Mouse (Mus musculus): Measurements from ENCODE around the gene Gm7978. TPM values are rescaled to one million over a fixed set of nuclear protein-coding genes. Genes with fewer than 3 reads are reported as not detected.
"Not testable (repeated sequence)": the region's sequence is repeated elsewhere in the genome, so short reads cannot be mapped to it uniquely, and the experiment has no call there.

The Gm7978 gene
- polyA plus RNA-seq (2016; fragmentation: Nextera tagmentation; extraction: Ambion mirVana) = not detected in 2 replicates

DNA sequence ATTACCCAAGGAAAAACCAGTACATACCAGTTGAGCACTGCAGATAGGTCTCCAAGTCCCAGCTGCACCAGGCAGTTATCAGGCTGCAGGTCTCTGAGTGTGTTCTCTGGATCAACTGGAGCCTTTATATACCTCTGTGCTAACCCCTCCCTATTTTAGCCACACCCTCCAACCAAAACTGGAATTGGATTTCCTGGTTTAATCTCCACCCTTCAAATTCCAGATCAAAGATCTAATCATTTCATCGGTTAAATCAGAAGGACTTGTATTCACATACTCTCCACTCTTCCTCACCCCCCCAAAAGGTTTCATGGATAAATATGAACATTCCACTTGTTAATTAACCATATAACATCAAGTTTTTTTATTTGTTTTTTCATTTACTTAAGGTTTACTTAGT is at the start of gene Gm7978:
TSS of gene Gm7978 (minus strand) at position 101 of the 400 bp plus-strand sequence.
- no CpG with 5 or more reads among the region's 1 CpGs for WGBS
- not testable (repeated sequence) for H3K4me1 ChIP-seq; H3K4me2 ChIP-seq (replicated peaks); H3K27ac ChIP-seq (replicated peaks); H3K36me3 ChIP-seq; H3K4me3 ChIP-seq; ATAC-seq (ENCODE audit: low FRiP score, low read depth); H3K9me3 ChIP-seq; H3K27me3 ChIP-seq; H3K9ac ChIP-seq (replicated peaks)

DNA sequence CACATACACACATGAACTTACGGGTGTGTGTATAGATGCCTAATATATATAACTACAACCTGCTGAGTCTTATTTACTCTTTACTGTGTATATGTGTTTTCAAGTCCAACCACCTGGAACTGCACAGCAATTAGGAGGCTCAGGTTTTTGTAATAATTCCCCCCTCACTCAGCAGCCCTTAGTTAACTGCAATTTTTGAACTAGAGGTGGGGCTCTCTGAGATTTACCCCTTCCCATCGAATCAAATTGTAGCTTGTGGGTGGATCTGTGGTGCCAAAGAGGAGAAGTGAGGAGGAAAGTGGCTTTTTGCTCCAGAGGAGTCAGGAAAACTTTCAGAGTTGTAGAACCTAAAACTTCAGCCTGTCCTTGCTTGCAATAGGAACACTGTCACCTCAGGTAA is 39.7 kb upstream of the Gm7978 start, which contains the start of gene E330014E10Rik:
TSS of gene E330014E10Rik (plus strand) at position 301 of the 400 bp plus-strand sequence.
- not testable (repeated sequence) for H3K27ac ChIP-seq (replicated peaks); H3K9me3 ChIP-seq; H3K27me3 ChIP-seq; H3K9ac ChIP-seq (replicated peaks); H3K4me1 ChIP-seq; H3K4me3 ChIP-seq; H3K4me2 ChIP-seq (replicated peaks); ATAC-seq (ENCODE audit: low FRiP score, low read depth); H3K36me3 ChIP-seq
- WGBS = no CpG with 5 or more reads among the region's 2 CpGs

DNA sequence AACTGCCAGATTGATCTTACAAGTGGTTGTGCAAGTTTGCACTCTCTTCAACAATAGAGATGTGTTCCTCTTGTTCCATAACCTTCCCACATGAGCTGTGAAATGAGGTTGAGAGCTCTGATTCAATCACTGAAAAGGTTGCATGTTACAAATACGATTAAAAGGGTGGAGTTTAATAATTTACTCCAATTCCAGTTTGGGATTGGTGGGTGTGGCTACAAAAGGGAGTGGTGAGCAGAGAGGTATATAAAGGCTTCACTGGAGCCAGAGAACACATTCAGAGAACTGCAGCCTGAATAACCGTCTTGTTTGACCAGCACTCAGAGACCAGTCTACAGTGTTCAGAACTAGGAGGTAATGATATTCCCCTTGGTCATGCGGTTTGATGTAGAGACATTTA is 5.7 kb upstream of the Gm7978 start, which contains the start of gene Gm7982:
TSS of gene Gm7982 (plus strand) at position 301 of the 400 bp plus-strand sequence.
- H3K27me3 ChIP-seq; H3K27ac ChIP-seq (replicated peaks); H3K36me3 ChIP-seq; H3K4me3 ChIP-seq; H3K4me1 ChIP-seq; ATAC-seq (ENCODE audit: low FRiP score, low read depth); H3K9me3 ChIP-seq; H3K4me2 ChIP-seq (replicated peaks); H3K9ac ChIP-seq (replicated peaks): not testable (repeated sequence)
- no CpG with 5 or more reads among the region's 3 CpGs for WGBS

Other genes starting within 250 kb of the Gm7978 start
- not detected in 2 replicates for gene Gm3286, start 225.4 kb downstream of the Gm7978 start, polyA plus RNA-seq (2016; fragmentation: Nextera tagmentation; extraction: Ambion mirVana)
- gene Gm7971, start 141.3 kb downstream of the Gm7978 start, polyA plus RNA-seq (2016; fragmentation: Nextera tagmentation; extraction: Ambion mirVana) = not detected in 2 replicates
- not detected in 2 replicates for gene Gm7982, start 5.8 kb upstream of the Gm7978 start, polyA plus RNA-seq (2016; fragmentation: Nextera tagmentation; extraction: Ambion mirVana)
- not detected in 2 replicates for gene E330014E10Rik, start 39.8 kb upstream of the Gm7978 start, polyA plus RNA-seq (2016; fragmentation: Nextera tagmentation; extraction: Ambion mirVana)
- not detected in 2 replicates for gene Cxcl13, start 220.8 kb upstream of the Gm7978 start, polyA plus RNA-seq (2016; fragmentation: Nextera tagmentation; extraction: Ambion mirVana)

Data from midbrain, embryonic 12.5 days (tissue).